Mouse (Mus musculus) hindbrain, embryonic 11.5 days (tissue): ENCODE results near the gene Lsm7. TPM values are rescaled to one million over a fixed set of nuclear protein-coding genes. Genes with fewer than 3 reads are reported as not detected.

Experiments
- ATAC-seq: fragments of 200-750 bp; cut with Nextera tagmentation; 2 replicates; pipeline ENCODE4 v1.8.0; 2017; ENCODE audit warnings: mild to moderate bottlenecking, moderate TSS enrichment, moderate library complexity; ENCODE audit not compliant: low FRiP score
- DNase-seq: peaks from one replicate; pipeline ENCODE4 v3.0.0-alpha.2; 2015; ENCODE audit warnings: low spot score
- H3K27ac ChIP-seq: fragments of 300-500 bp; sonication (generic); 2 replicates; pipeline ENCODE4 v1.5.1; 2014; ENCODE audit warnings: mild to moderate bottlenecking, low read depth, low read length
- H3K27me3 ChIP-seq: fragments of 300-500 bp; sonication (generic); 2 replicates; pipeline ENCODE4 v1.6.1; 2014; ENCODE audit warnings: mild to moderate bottlenecking, low read length, moderate library complexity, mixed read lengths; ENCODE audit not compliant: control insufficient read depth, insufficient read depth
- H3K36me3 ChIP-seq: fragments of 300-500 bp; sonication (generic); 2 replicates; pipeline ENCODE4 v1.6.1; 2014; ENCODE audit warnings: mild to moderate bottlenecking, low read length, moderate library complexity, mixed read lengths; ENCODE audit not compliant: control insufficient read depth, insufficient read depth
- H3K4me1 ChIP-seq: fragments of 300-500 bp; sonication (generic); replicated peaks from 2 replicates; pipeline ENCODE4 v1.6.1; 2014; ENCODE audit warnings: low read length, mixed read lengths; ENCODE audit not compliant: control insufficient read depth, insufficient read depth
- H3K4me2 ChIP-seq: fragments of 300-500 bp; sonication (generic); replicated peaks from 2 replicates; pipeline ENCODE4 v1.6.1; 2014; ENCODE audit warnings: mild to moderate bottlenecking, low read depth, low read length
- H3K4me3 ChIP-seq: fragments of 300-500 bp; sonication (generic); 2 replicates; pipeline ENCODE4 v1.5.1; 2014; ENCODE audit warnings: low read depth, low read length
- H3K9ac ChIP-seq: fragments of 300-500 bp; sonication (generic); 2 replicates; pipeline ENCODE4 v1.6.1; 2014; ENCODE audit warnings: low read depth, low read length
- H3K9me3 ChIP-seq: fragments of 300-500 bp; sonication (generic); 2 replicates; pipeline ENCODE4 v1.6.1; 2016; ENCODE audit warnings: low read length; ENCODE audit not compliant: control insufficient read depth
- WGBS: fragments of 180-500 bp; shearing (Covaris S2); extraction: QIAGEN DNeasy Blood & Tissue Kit; methylation state at CpG from one replicate; pipeline ENCODE4 v1.1.7; 2014; 5-methylcytosine and 5-hydroxymethylcytosine counted together
- polyA plus RNA-seq: library from polyadenylated mRNA; unstranded; fragments of >200 nt; fragmentation: Nextera tagmentation; extraction: Ambion mirVana; gene quantifications from 2 replicates; pipeline ENCODE4 v1.2.1, GENCODE M21; 2014

The Lsm7 gene
- 260 and 271 TPM in 2 replicates for polyA plus RNA-seq

DNA sequence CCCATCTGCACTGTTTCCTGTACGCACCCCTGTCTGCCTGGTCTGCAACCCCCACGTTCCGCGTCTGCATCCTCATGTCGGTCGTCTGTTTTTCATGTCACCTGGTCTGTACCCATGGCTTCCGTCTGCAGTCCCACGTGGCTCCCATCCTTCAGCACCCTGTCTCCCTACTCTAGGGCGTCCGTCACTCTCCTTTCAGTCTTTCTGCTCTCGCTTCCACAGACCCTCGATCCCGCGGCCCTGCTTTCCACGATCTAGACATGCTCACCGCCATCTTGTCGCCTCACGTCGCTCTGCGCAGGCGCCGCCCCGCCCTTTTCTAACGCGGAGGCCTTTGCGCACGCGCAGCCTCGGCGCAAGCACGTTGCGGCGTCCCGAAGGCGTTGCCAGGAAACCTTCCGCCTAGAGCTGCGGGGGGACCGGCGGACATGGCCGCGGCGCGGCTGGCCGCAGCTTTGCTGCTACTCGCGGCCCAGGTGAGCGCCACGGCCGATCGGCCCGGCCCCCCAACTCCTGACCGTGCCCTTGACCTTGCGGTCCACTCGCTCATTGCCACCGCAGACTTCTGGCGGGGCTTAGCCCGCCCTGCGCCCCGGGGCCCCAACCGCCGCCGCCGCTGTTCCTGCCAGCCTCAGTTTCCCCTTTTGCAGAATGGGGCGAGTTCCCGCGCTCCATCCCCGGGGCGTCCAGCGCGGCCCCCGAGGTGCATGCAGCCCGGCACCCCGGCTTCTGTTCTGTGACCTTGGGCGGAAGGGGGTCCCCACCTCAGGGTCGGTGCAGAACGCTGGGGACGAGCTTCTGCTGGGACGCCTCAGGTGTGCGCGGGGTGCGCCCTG, at the start of gene Lsm7, which contains the start of gene Sppl2b:
Gene Lsm7 (minus strand): TSS at position 297 of the 836 bp plus-strand sequence.
Gene Sppl2b (plus strand): TSS at position 363 of the 836 bp plus-strand sequence.
- Histone ChIP-seq H3K36me3 (no peaks in the 10 kb centered on the region), H3K9ac (peak within 1 kb of the TSS; percentile 90), H3K27me3 (no peaks in the 10 kb centered on the region), H3K4me1 (peaks cover 6% of the 10 kb centered on the region; the same call in 1 of the 2 replicates), H3K4me3 (peak within 1 kb of the TSS; percentile 92), H3K27ac (peak within 1 kb of the TSS; percentile 45; the same call in 1 of the 2 replicates), H3K4me2 (peak within 1 kb of the TSS; percentile 98), H3K9me3 (no peaks in the 10 kb centered on the region)
- WGBS, result under 1% methylated on average over 81 of the region's 81 CpGs
- ATAC-seq (peak; percentile 77), DNase-seq (peak; percentile 99)

DNA sequence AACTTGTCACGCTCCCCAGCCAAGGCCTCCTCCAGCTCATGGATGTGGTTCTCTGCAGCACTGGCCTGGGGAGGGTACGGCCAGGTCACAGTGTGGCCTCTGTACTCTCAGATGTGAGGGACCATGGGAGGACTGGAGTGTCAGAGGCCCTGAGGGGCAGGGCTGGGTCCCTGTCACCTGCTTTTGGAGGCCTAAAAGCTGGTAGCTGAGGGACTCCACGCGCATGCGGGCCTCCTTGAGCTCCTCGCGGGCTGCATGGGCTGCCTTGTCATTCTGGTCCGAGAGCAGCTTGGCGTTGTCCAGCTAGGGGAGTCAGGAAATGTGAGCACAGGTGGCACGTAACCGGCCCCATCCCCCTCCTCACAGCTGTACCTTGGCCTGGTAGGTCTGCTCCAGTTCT, 49.7 kb upstream of the Lsm7 start:
- no peak for DNase-seq
- H3K36me3 ChIP-seq, result peaks cover 22% of the 10 kb centered on the region; the same call in 1 of the 2 replicates
- H3K27ac ChIP-seq, result no peak overlapping the region
- no peak overlapping the region for H3K4me3 ChIP-seq
- no peak overlapping the region for H3K9ac ChIP-seq
- H3K27me3 ChIP-seq, result no peaks in the 10 kb centered on the region
- H3K4me2 ChIP-seq, result no peak overlapping the region
- ATAC-seq, result no peak
- no peaks in the 10 kb centered on the region for H3K9me3 ChIP-seq
- H3K4me1 ChIP-seq, result peaks cover 3% of the 10 kb centered on the region
- WGBS, result 94% methylated on average over 11 of the region's 11 CpGs

DNA sequence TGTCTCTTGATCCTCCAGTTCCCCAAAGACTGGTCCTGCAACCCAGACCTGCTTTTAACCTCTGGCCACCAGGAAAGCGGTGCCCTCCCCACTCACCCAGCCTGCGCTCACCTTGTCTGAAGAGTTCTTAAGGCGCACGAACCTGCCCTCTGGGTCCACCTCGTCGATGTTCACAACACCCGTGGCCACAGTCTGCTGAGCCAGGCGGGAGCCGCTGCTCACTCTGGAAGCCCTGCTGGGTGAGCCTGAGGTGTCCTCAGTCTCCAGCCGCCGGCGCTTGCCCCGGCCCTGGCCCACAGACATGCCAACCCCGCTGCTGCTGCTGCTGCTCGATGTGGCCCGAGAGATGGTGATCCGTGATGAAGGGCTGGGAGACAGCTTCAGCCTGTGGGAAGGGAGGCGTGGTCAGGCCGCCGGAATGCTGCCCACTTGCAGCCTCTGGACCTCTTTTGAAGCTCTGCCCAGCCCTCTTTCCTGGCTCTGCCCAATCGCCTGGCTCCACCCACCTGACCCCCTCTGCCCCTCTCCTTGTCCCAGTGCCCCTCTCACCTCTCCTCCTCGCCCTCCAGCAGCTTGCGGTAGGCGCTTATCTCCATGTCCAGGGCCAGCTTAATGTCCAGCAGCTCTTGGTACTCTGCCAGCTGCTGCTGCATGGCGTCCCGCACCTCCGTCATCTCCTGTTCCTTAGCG, 49.1 kb upstream of the Lsm7 start:
- 0 out of 2 replicates have a peak, but pooled peaks cover 20% of the 10 kb centered on the region for H3K36me3 ChIP-seq
- no peak overlapping the region for H3K4me3 ChIP-seq
- H3K27ac ChIP-seq, result no peak overlapping the region
- 84% methylated on average over 28 of the region's 28 CpGs for WGBS
- DNase-seq (no peak), ATAC-seq (no peak)
- no peak overlapping the region for H3K9ac ChIP-seq
- no peak overlapping the region for H3K4me2 ChIP-seq
- H3K4me1 ChIP-seq, result peaks cover 7% of the 10 kb centered on the region
- H3K27me3 ChIP-seq, result no peaks in the 10 kb centered on the region
- no peaks in the 10 kb centered on the region for H3K9me3 ChIP-seq

DNA sequence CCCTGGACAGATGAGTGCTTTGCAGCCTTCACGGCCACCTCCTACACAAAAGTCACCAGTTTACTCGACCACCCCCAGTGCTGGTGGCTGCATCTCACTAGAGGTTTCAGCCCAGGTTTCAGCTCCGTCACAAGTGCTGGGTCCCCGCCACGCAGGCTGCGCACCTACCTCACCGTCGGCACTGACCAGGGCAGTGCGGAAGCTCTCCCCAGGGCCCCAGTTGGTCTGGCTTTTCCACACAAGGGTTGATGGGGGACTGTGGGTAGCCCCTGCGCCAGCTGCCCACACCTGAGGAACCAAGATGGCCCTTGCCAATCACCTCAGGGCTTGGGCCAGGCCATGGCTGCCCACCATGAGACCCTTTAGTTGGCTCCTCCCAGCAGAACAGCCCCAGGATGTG, 48.3 kb upstream of the Lsm7 start:
- Histone ChIP-seq H3K4me1 (peaks cover 7% of the 10 kb centered on the region), H3K27ac (no peak overlapping the region), H3K4me3 (no peak overlapping the region), H3K9me3 (no peaks in the 10 kb centered on the region), H3K9ac (no peak overlapping the region), H3K27me3 (no peaks in the 10 kb centered on the region), H3K36me3 (0 out of 2 replicates have a peak, but pooled peaks cover 20% of the 10 kb centered on the region), H3K4me2 (no peak overlapping the region)
- ATAC-seq, result no peak
- DNase-seq, result no peak
- WGBS, result 91% methylated on average over 10 of the region's 10 CpGs

DNA sequence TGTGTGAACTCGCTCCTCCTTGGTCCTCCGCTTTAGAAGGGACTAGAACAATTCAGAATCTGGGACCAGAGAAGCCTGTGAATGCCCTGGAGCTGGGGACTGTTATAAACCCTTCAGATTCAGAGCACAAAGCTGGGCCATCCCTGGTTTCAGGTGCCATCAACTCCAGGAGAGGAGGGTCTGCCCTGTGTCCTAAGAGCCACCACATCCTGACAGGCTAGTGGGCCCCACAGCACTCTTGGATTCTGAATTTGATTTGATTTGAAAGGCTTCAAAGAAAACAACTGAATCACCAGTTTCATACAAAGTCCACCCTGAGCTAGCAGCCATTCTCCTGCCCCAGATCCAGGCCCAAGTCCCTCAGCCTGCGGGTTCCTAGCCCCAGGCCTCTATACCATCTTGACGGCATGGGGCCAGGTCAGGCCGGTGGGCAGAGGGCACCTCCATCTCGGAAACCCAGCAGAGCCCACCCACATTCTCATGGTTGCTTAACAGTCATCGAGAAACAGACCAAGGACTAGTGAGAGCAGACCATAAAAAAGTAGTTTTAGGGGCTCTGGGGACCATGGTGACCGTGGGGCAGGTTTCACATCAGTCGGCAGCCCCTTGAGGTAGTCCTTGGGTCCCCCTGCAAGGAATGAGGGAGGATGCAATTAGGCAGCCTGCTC, 47.4 kb upstream of the Lsm7 start:
- Histone ChIP-seq H3K36me3 (0 out of 2 replicates have a peak, but pooled peaks cover 14% of the 10 kb centered on the region), H3K4me3 (no peak overlapping the region), H3K4me2 (no peak overlapping the region), H3K9ac (no peak overlapping the region), H3K9me3 (no peaks in the 10 kb centered on the region), H3K27ac (no peak overlapping the region), H3K4me1 (peaks cover 7% of the 10 kb centered on the region), H3K27me3 (no peaks in the 10 kb centered on the region)
- ATAC-seq, result no peak
- 97% methylated on average over 9 of the region's 9 CpGs for WGBS
- no peak for DNase-seq

DNA sequence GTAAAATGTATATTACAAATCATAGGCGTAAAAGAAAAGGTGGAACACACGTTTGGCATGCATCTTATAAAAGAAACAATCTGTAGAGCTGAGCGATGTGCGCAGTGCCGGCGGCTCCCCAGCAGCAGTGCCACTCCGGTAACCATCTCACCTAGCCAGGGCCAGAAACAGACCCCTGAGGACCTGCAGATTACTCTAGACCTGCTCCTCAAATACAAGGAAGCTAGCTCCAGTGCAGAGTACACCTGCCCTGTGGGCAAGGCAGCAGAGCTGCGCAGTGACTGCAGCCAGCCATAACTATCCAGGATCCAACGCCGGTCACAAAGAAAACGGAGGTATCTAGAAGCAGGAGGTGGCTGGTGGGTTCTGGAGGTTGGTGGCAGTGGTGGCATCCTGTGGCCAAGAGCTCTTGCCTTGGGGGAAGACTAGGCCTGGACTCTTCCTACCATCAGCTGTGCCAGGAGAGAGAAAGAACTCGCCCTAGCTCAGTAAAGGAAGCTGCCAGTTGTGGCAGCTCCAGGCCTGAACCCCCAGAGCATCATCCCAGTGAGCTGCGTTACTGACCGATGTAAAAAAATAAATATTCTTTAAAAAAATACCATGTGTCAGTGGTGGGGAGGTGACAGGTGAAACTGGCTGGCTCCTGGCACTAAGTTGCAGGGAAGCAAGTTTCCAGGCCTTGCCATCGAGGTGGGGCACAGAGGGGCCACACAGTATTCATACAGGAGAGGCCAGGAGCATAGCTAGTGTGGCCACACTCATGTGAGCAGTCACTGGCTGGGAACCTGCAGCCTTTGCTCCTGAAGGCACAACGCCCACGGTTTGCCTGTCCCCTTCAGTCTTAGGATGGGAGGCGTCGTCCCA, 46.6 kb upstream of the Lsm7 start:
- Histone ChIP-seq H3K27me3 (no peaks in the 10 kb centered on the region), H3K4me3 (no peak overlapping the region), H3K4me1 (peaks cover 7% of the 10 kb centered on the region), H3K9ac (no peak overlapping the region), H3K36me3 (0 out of 2 replicates have a peak, but pooled peaks cover 11% of the 10 kb centered on the region), H3K9me3 (no peaks in the 10 kb centered on the region), H3K4me2 (no peak overlapping the region), H3K27ac (no peak overlapping the region)
- ATAC-seq, result no peak
- WGBS, result 90% methylated on average over 19 of the region's 19 CpGs
- no peak for DNase-seq

DNA sequence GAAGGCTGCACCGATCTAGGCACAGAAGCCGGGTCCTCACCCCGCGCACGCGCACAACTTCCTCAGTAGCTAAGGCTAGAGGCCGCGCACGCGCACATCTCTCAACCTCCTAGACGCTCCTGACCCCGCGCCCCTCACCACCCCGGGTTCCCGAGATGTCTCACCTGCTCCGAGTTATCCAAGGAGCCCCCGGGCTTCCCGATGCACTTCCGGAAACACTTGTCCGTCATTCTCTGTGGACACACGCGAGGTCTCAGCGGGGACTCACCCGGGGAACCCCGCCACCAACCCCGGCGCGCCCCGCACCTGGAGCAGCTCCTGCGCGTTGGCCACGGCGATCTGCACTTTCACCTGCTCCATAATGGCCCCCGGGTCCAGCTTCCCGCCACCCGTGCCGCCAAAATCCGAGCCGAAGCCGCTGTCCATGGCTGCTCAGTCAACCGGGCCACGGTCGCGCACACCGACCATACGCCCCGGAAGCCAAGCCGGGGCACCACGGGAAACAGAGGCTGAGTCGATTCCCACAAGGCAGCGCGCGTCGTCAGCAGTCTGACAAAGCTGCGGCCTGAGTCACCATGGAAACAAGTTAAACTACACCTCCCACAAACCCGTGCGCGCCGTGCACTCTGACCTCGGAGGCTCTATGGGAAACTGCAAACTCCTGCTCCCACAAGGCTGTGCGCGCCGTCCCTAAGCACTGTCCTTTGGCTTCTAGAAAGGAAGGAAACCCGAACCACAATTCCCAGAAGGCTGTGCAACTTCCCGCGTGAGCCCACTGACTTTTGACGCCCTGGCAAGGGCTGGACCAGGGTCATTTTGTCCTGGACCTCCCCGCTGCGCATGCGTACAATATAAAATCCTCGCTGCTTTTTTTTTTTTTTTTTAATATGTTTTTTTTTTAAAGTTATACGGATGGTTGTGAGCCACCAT, 45.6 kb upstream of the Lsm7 start, which contains the start of gene Timm13:
Gene Timm13 (minus strand): TSS at position 652 of the 930 bp plus-strand sequence.
- H3K9ac ChIP-seq, result peak within 1 kb of the TSS; percentile 79
- under 1% methylated on average over 72 of the region's 72 CpGs for WGBS
- ATAC-seq (peak; percentile 95), DNase-seq (peak; percentile 99)
- peak within 1 kb of the TSS; percentile 88 for H3K4me2 ChIP-seq
- H3K4me3 ChIP-seq, result peak within 1 kb of the TSS; percentile 79
- peak within 1 kb of the TSS; percentile 80 for H3K27ac ChIP-seq
- H3K9me3 ChIP-seq, result no peaks in the 10 kb centered on the region
- H3K4me1 ChIP-seq, result peaks cover 7% of the 10 kb centered on the region
- H3K36me3 ChIP-seq, result 0 out of 2 replicates have a peak, but pooled peaks cover 11% of the 10 kb centered on the region
- H3K27me3 ChIP-seq, result no peaks in the 10 kb centered on the region
